ENCODE assay signal across 23 mouse cellular contexts in genomic region chr16:94999019-94999418, GRCm38 (mm10). TPM values are rescaled to one million over a fixed set of nuclear protein-coding genes. Genes with fewer than 3 reads are reported as not detected.
"Had no signal": no experiment of that assay in that cellular context is flagged by ENCODE, and none has a peak within 500 bp of the region (broad histone marks: within the 10 kb centered on the region; RNA-seq: fewer than 3 reads in every experiment).

No protein-coding gene starts in this region.

- DNase-seq: kidney, adult 18-20 months; kidney, adult 9 months; kidney, postnatal 14 days; kidney, postnatal 4 days; liver, postnatal 0 days; lung, postnatal 10 days; lung, postnatal 36 days; thymus, adult 18-20 months; thymus, postnatal 36 days had no signal

- H3K9me3 ChIP-seq: limb, embryonic 12.5 days; limb, embryonic 15.5 days; lung, embryonic 15.5 days; megakaryocyte, embryonic 14.5 days; midbrain, embryonic 13.5 days had no signal

- H3K4me1 ChIP-seq: lung, embryonic 15.5 days; megakaryocyte, embryonic 14.5 days had no signal

- ATAC-seq: liver, postnatal 0 days; midbrain, embryonic 13.5 days; midbrain, embryonic 16.5 days had no signal

- H3K27ac ChIP-seq: limb, embryonic 12.5 days; limb, embryonic 15.5 days; liver, embryonic 14.5 days; lung, embryonic 15.5 days; midbrain, embryonic 13.5 days had no signal

- H3K4me2 ChIP-seq: limb, embryonic 12.5 days; limb, embryonic 15.5 days; liver, embryonic 11.5 days; lung, embryonic 15.5 days; midbrain, embryonic 13.5 days had no signal

- H3K9ac ChIP-seq: limb, embryonic 12.5 days; limb, embryonic 15.5 days; liver, embryonic 14.5 days; liver, postnatal 0 days; lung, embryonic 15.5 days; midbrain, embryonic 13.5 days had no signal

- H3K4me3 ChIP-seq: limb, embryonic 12.5 days; limb, embryonic 15.5 days; lung, embryonic 15.5 days; megakaryocyte, embryonic 14.5 days; midbrain, embryonic 13.5 days; myocyte had no signal

- H3K36me3 ChIP-seq: limb, embryonic 12.5 days; limb, embryonic 15.5 days; lung, embryonic 15.5 days; midbrain, embryonic 13.5 days had no signal

RNA-seq across cellular contexts. Expression of gene Kcnj6, which starts 1.5 kb away (rescaled TPM):
- polyA plus RNA-seq: kidney, embryonic 16.5 days; limb, embryonic 12.5 days; limb, embryonic 15.5 days; liver, embryonic 11.5 days; liver, embryonic 14.5 days; liver, postnatal 0 days; lung, embryonic 15.5 days; myocyte; neural tube, embryonic 11.5 days; small intestine, adult 2 months; spleen, adult 2 months; urinary bladder, adult 2 months had no signal
